15 mouse cellular contexts compared by ENCODE assay signal in the genomic region with DNA sequence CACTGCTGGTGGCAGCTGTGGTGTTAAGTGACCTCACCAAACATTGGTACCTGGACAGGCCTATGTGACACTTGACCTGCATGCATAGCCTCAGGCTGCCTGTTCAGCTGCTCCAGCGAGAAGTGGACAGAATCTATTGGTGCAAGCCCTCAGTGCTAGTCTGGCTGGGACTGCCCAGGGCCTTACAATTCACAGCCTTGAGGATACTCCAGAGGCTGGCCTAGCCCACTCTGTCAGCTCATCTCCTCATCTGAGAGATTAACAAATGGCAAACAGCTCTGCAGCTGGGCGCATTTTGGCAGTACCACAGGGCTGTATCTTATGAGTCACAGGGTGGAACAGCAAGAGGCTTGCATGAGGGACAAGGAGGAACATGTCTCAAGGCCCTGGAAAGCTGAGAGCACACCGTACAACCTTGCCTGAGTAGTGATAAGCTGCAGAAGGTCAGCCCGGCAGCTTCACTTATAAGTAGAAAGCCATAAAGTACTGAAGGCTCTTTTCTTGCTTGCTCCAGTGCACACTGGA.
"Had no signal": no experiment of that assay in that cellular context is flagged by ENCODE, and none has a peak within 500 bp of the region (broad histone marks: within the 10 kb centered on the region; RNA-seq: fewer than 3 reads in every experiment).

No protein-coding gene starts in this region.

- H3K9me3 ChIP-seq: limb, embryonic 15.5 days; liver, embryonic 13.5 days had no signal

- H3K4me1 ChIP-seq: limb, embryonic 15.5 days; liver, embryonic 13.5 days; midbrain, embryonic 12.5 days had no signal

- H3K27ac ChIP-seq: limb, embryonic 12.5 days; limb, embryonic 15.5 days; liver, embryonic 13.5 days; midbrain, embryonic 12.5 days; neural tube, embryonic 13.5 days had no signal

- H3K4me3 ChIP-seq: limb, embryonic 12.5 days; limb, embryonic 15.5 days; liver, embryonic 13.5 days; midbrain, embryonic 12.5 days; myocyte; neural tube, embryonic 13.5 days had no signal

- ATAC-seq: midbrain, embryonic 16.5 days had no signal

- H3K27me3 ChIP-seq: limb, embryonic 12.5 days; limb, embryonic 15.5 days; liver, embryonic 13.5 days; midbrain, embryonic 12.5 days; neural tube, embryonic 13.5 days had no signal

- H3K9ac ChIP-seq: limb, embryonic 12.5 days; limb, embryonic 15.5 days; liver, embryonic 13.5 days; midbrain, embryonic 12.5 days; neural tube, embryonic 13.5 days had no signal

- H3K4me2 ChIP-seq: limb, embryonic 12.5 days; limb, embryonic 15.5 days; liver, embryonic 13.5 days; midbrain, embryonic 12.5 days; neural tube, embryonic 13.5 days had no signal

- DNase-seq: kidney, adult 9 months; kidney, postnatal 14 days; kidney, postnatal 4 days; left cerebral cortex, postnatal 4 days; liver, embryonic 13.5 days; lung, adult 2 months; lung, postnatal 14 days; lung, postnatal 4 days; thymus, postnatal 25 days had no signal

- H3K36me3 ChIP-seq: limb, embryonic 12.5 days; limb, embryonic 15.5 days; liver, embryonic 13.5 days; midbrain, embryonic 12.5 days; neural tube, embryonic 13.5 days had no signal
